Mouse (Mus musculus) E14TG2a.4 (cell line): ENCODE results near the gene Serpinb2.

Experiments
- CTCF ChIP-seq: conservative IDR thresholded peaks from 2 replicates; pipeline ENCODE4 v1.5.1; 2014; ENCODE audit warnings: low read length
- NANOG ChIP-seq: IDR thresholded peaks from 2 replicates; pipeline ENCODE4 v1.6.1; 2014; ENCODE audit warnings: borderline replicate concordance, low read length, mixed read lengths
- POU5F1 ChIP-seq: IDR thresholded peaks from 2 replicates; pipeline ENCODE4 v1.6.1; 2014; ENCODE audit warnings: low read length, borderline replicate concordance

GRCm38 (mm10) chr1:107537435-107537834 lies 26.2 kb downstream of the Serpinb2 start:
- no peak for TF ChIP-seq CTCF
- no peak for TF ChIP-seq POU5F1
- TF ChIP-seq NANOG = no peak
